Mouse (Mus musculus): ENCODE results near the gene Catsper4.
A peak's percentile ranks its signal among the peaks of the same experiment; 100 is the strongest.

Catsper4 gene

DNA sequence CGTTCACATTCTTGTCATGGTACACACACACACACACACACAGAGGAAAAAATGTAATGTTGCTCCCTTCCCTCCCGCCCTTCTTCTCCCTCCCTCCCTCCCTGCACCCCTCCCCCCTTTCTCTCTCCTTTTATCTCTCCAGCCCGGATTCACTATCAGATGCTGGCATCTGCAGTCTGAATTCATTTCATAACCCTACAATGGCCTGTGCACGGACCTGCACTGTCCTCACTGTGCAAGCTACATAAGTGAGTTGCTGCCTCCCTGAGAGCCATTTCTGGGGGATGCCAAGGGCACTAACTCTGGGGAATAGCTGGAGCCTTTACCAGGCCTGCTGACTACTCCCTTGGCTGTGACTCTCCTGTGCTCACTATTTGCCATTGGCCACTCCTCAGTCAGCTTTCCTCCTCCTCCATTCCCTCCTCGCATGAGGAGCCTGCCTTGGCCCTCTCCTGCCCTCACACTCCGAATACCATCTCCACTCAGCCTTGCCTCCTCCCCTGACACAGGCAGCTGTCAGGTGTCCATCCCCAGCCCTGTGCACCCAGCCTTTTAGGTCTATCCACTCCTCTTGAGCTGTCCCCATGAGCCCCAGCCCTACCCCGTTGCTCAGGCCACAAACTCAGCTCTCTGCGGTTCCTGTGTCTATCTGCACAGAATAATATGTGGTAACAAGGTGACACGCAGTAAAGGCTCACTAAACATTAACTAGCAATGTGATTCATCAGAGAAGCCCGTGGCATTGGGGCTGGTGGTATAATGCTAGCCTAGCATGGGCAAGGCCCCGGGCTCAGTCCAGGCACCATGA lies 4.2 kb downstream of the Catsper4 start:
- Histone ChIP-seq H3K9me3 (ENCODE audit: low read length) (no peaks in the 10 kb centered on the region), H3K36me3 (ENCODE audit: insufficient read depth, low read length) (no peaks in the 10 kb centered on the region), H3K4me1 (replicated peaks; ENCODE audit: low read depth, low read length) (peaks cover 4% of the 10 kb centered on the region; the same call in 1 of the 2 replicates), H3K4me3 (replicated peaks; ENCODE audit: low read length) (no peak overlapping the region), H3K27me3 (ENCODE audit: insufficient read depth, low read length) (0 out of 2 replicates have a peak, but pooled peaks cover 10% of the 10 kb centered on the region)
- TF ChIP-seq POU5F1 (IDR thresholded peaks at IDR 0.05; ENCODE audit: borderline replicate concordance, low read length) (no peak), NANOG (IDR thresholded peaks at IDR 0.05; ENCODE audit: borderline replicate concordance, low read length) (no peak)

DNA sequence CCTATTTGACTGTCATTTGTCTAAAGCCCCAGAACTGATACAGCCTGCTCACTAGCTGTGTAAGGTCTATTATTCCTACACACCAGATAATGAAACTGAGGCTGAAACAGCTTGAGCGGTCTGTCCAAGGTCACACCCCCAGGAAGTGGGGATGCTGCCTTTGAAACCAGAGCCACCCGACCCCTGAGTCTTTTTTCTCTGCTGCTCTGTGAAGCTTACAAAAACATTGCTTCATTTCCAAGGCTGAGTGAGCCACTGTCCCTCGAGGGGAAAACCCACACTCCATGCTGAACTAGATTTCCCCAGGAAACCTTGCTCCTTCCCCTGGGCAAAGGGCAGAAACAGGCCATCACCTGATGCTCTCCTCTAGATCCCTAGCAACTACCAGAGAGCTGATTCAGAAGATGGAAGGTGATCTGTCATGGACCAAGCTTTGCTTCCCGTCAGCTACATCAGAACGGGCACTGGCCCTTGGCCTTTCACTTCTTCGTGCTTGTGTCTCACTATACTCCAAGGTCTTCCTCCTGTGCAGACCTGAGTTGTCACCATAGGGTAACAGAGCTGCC lies 20.6 kb downstream of the Catsper4 start:
- TF ChIP-seq POU5F1 (IDR thresholded peaks at IDR 0.05; ENCODE audit: borderline replicate concordance, low read length) (no peak), CTCF (conservative IDR thresholded peaks at IDR 0.05; ENCODE audit: low read length) (no peak), NANOG (IDR thresholded peaks at IDR 0.05; ENCODE audit: borderline replicate concordance, low read length) (no peak)
- Histone ChIP-seq H3K36me3 (ENCODE audit: insufficient read depth, low read length) (no peaks in the 10 kb centered on the region), H3K4me3 (replicated peaks; ENCODE audit: low read length) (no peak overlapping the region), H3K9me3 (ENCODE audit: low read length) (no peaks in the 10 kb centered on the region), H3K4me1 (replicated peaks; ENCODE audit: low read depth, low read length) (peaks cover 40% of the 10 kb centered on the region), H3K27me3 (ENCODE audit: insufficient read depth, low read length) (no peaks in the 10 kb centered on the region; the same call in 1 of the 2 replicates)

DNA sequence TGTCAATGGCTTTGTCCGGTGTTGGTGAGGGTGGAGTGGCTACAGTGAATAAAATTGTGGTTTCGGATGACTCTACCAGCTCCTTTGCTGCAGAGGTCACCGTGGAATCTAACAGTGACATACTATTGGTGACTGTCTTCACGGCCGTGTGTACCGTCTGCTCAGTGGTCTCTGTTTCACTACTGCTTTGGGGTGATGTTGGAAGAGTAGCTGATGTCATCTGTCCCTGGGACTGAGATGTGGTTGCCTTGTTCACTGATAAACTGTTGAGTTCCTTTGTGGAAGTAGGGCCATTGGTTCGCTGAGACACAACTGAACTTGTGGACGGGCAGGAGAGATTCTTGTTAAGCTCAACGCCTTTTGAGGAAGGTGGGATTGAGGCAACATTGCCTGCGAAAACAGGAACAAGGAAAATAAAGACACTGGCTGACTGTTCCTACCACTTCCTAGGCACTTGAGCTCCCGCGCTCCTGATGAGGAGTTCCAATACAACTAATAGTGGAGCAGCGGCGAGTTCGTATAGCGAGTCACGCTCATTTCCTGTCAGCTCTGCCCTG lies 23.8 kb downstream of the Catsper4 start:
- no peak overlapping the region for H3K4me3 ChIP-seq (replicated peaks; ENCODE audit: low read length)
- H3K36me3 ChIP-seq (ENCODE audit: insufficient read depth, low read length) = no peaks in the 10 kb centered on the region
- peaks cover 34% of the 10 kb centered on the region for H3K4me1 ChIP-seq (replicated peaks; ENCODE audit: low read depth, low read length)
- no peak for TF ChIP-seq CTCF (conservative IDR thresholded peaks at IDR 0.05; ENCODE audit: low read length)
- no peak for TF ChIP-seq POU5F1 (IDR thresholded peaks at IDR 0.05; ENCODE audit: borderline replicate concordance, low read length)
- no peak for TF ChIP-seq NANOG (IDR thresholded peaks at IDR 0.05; ENCODE audit: borderline replicate concordance, low read length)
- no peaks in the 10 kb centered on the region for H3K9me3 ChIP-seq (ENCODE audit: low read length)
- no peaks in the 10 kb centered on the region for H3K27me3 ChIP-seq (ENCODE audit: insufficient read depth, low read length)

DNA sequence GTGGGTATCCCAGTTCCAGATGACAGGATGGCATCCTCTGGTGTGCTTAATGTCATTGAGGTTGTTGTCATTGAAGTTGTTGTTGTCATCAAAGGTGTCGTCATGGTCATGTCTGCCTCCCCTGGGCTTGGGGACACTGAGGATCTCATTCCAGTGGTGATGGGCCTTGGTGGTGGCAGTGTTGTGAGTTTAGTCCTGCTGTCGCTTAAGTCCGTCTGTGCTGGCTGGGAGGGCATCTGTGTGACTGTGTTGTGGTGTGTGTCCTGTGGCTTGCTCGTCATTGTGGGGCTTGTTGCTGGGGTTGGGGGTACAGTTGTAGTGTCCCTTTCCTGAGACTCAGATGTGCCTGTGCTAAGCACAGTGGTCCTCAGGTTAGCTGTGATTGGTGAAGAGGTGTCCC lies 24.3 kb downstream of the Catsper4 start, which contains the start of gene Gm7534:
Gene Gm7534 (minus strand): TSS at position 101 of the 400 bp plus-strand sequence.
- Histone ChIP-seq H3K36me3 (ENCODE audit: insufficient read depth, low read length) (no peaks in the 10 kb centered on the region), H3K4me1 (replicated peaks; ENCODE audit: low read depth, low read length) (peaks cover 33% of the 10 kb centered on the region), H3K9me3 (ENCODE audit: low read length) (no peaks in the 10 kb centered on the region), H3K27me3 (ENCODE audit: insufficient read depth, low read length) (no peaks in the 10 kb centered on the region), H3K4me3 (replicated peaks; ENCODE audit: low read length) (no peak within 1 kb of the TSS)
- TF ChIP-seq NANOG (IDR thresholded peaks at IDR 0.05; ENCODE audit: borderline replicate concordance, low read length) (no peak), CTCF (conservative IDR thresholded peaks at IDR 0.05; ENCODE audit: low read length) (no peak)

DNA sequence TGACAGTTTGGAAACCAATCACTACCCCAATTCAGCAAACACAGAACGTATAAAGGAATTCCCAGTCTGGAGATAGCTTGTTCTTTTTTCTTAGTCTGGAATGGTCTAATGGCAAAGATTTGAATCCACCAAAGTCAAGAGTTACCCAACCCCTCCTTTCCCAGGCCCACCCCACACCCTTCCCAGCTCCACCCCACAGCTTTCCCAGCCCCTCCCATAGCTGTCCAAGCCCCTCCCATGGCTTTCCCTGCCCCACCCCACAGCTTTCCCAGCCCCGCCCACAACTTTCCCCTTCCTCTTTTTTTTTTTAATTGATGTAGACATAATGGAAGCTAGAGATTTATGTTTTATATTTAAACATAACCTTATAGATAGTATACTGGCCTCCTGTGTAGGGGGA lies 27.8 kb downstream of the Catsper4 start:
- H3K4me3 ChIP-seq (replicated peaks; ENCODE audit: low read length) = no peak overlapping the region

DNA sequence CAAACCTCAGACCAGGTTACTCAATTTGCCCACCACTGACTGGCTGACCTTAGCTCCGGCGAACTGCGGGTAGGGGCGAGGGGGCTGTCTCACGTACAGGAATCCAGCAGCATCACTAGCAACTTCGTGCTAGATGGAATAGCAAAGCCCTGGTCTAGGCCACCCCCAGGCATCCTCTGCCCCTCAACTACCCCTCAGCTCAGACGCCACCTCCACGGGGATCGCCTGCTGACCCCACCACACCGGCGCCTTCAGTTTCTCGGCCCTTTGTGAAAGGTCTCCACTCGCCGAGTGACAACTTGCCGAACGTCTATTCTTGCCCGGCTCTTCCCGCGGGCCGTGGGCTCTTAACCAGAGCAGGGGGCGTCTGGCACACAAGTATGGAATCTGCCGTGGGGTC lies 40.9 kb downstream of the Catsper4 start:
- H3K36me3 ChIP-seq (ENCODE audit: insufficient read depth, low read length) = peaks cover 24% of the 10 kb centered on the region

More for the DNA sequence above, 27.8 kb downstream of the Catsper4 start:
- TF ChIP-seq NANOG (IDR thresholded peaks at IDR 0.05; ENCODE audit: borderline replicate concordance, low read length) = no peak
- TF ChIP-seq POU5F1 (IDR thresholded peaks at IDR 0.05; ENCODE audit: borderline replicate concordance, low read length) = no peak
- no peak for TF ChIP-seq CTCF (conservative IDR thresholded peaks at IDR 0.05; ENCODE audit: low read length)
- Histone ChIP-seq H3K27me3 (ENCODE audit: insufficient read depth, low read length) (no peaks in the 10 kb centered on the region; the same call in 1 of the 2 replicates), H3K9me3 (ENCODE audit: low read length) (no peaks in the 10 kb centered on the region), H3K36me3 (ENCODE audit: insufficient read depth, low read length) (no peaks in the 10 kb centered on the region), H3K4me1 (replicated peaks; ENCODE audit: low read depth, low read length) (peaks cover 8% of the 10 kb centered on the region; the same call in 1 of the 2 replicates)

DNA sequence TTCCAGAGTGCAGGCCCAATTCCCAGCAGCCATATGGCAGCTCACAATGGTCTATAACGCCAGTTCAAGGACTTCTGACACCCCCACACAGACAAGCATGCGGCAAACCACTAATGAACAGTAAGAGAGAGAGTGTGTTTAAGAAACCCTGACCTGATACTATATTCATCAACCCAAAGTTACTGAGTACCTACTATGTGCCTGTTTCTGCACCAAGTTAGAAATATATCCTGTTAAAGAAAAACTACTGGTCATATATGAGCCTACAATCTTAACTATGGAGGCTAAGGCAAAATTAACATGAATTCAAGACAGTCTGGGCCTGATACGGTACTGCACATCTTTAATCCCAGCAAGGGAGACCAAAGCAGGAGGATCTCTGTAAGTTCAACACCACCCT lies 41.6 kb downstream of the Catsper4 start:
- Histone ChIP-seq H3K9me3 (ENCODE audit: low read length) (no peaks in the 10 kb centered on the region), H3K27me3 (ENCODE audit: insufficient read depth, low read length) (no peaks in the 10 kb centered on the region), H3K4me3 (replicated peaks; ENCODE audit: low read length) (peak overlapping the region; percentile 91), H3K4me1 (replicated peaks; ENCODE audit: low read depth, low read length) (peaks cover 35% of the 10 kb centered on the region), H3K36me3 (ENCODE audit: insufficient read depth, low read length) (peaks cover 31% of the 10 kb centered on the region)
- no peak for TF ChIP-seq NANOG (IDR thresholded peaks at IDR 0.05; ENCODE audit: borderline replicate concordance, low read length)
- no peak for TF ChIP-seq CTCF (conservative IDR thresholded peaks at IDR 0.05; ENCODE audit: low read length)
- no peak for TF ChIP-seq POU5F1 (IDR thresholded peaks at IDR 0.05; ENCODE audit: borderline replicate concordance, low read length)

More for the DNA sequence above, 40.9 kb downstream of the Catsper4 start:
- Histone ChIP-seq H3K4me1 (replicated peaks; ENCODE audit: low read depth, low read length) (peaks cover 28% of the 10 kb centered on the region), H3K4me3 (replicated peaks; ENCODE audit: low read length) (peak overlapping the region; percentile 91), H3K9me3 (ENCODE audit: low read length) (no peaks in the 10 kb centered on the region), H3K27me3 (ENCODE audit: insufficient read depth, low read length) (peaks cover 4% of the 10 kb centered on the region; the same call in 1 of the 2 replicates)
- TF ChIP-seq POU5F1 (IDR thresholded peaks at IDR 0.05; ENCODE audit: borderline replicate concordance, low read length) (no peak), NANOG (IDR thresholded peaks at IDR 0.05; ENCODE audit: borderline replicate concordance, low read length) (no peak), CTCF (conservative IDR thresholded peaks at IDR 0.05; ENCODE audit: low read length) (no peak)

DNA sequence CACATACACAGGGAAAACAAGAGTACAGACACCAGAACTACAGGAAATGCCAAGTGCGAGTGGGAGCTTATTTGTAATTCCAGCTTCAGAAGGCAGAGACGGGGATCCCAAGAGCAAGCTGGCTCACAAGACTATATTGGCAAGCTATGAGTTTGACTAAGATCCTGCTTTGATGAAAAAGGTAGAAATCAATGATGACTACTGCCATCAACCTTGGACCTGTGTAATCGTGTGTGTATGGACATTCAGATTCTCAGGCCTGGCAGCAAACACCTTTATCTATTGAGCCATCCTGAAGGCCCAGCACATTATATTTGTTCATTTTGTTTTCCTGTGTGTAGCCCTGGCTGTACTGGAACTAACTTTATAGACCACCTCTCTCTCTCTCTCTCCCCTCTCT lies 43.5 kb downstream of the Catsper4 start:
- Histone ChIP-seq H3K36me3 (ENCODE audit: insufficient read depth, low read length) (peaks cover 38% of the 10 kb centered on the region), H3K9me3 (ENCODE audit: low read length) (no peaks in the 10 kb centered on the region), H3K27me3 (ENCODE audit: insufficient read depth, low read length) (no peaks in the 10 kb centered on the region), H3K4me1 (replicated peaks; ENCODE audit: low read depth, low read length) (peaks cover 35% of the 10 kb centered on the region), H3K4me3 (replicated peaks; ENCODE audit: low read length) (no peak overlapping the region)
- TF ChIP-seq CTCF (conservative IDR thresholded peaks at IDR 0.05; ENCODE audit: low read length) (no peak), NANOG (IDR thresholded peaks at IDR 0.05; ENCODE audit: borderline replicate concordance, low read length) (no peak), POU5F1 (IDR thresholded peaks at IDR 0.05; ENCODE audit: borderline replicate concordance, low read length) (no peak)

Measured in E14TG2a.4 (cell line).